Mouse (Mus musculus): ENCODE data around the gene Cyb5r1. TPM values are rescaled to one million over a fixed set of nuclear protein-coding genes. Genes with fewer than 3 reads are reported as not detected.

The Cyb5r1 gene
- total RNA-seq, 2 experiments from 2014 or later, result 43.8 to 54.5 TPM

- ATAC-seq (ENCODE audit: poor library complexity, severe bottlenecking), result peak; percentile 66
These were observed 52.9 kb downstream of the Cyb5r1 start for GRCm38 (mm10) chr1:134458139-134458727.

DNA sequence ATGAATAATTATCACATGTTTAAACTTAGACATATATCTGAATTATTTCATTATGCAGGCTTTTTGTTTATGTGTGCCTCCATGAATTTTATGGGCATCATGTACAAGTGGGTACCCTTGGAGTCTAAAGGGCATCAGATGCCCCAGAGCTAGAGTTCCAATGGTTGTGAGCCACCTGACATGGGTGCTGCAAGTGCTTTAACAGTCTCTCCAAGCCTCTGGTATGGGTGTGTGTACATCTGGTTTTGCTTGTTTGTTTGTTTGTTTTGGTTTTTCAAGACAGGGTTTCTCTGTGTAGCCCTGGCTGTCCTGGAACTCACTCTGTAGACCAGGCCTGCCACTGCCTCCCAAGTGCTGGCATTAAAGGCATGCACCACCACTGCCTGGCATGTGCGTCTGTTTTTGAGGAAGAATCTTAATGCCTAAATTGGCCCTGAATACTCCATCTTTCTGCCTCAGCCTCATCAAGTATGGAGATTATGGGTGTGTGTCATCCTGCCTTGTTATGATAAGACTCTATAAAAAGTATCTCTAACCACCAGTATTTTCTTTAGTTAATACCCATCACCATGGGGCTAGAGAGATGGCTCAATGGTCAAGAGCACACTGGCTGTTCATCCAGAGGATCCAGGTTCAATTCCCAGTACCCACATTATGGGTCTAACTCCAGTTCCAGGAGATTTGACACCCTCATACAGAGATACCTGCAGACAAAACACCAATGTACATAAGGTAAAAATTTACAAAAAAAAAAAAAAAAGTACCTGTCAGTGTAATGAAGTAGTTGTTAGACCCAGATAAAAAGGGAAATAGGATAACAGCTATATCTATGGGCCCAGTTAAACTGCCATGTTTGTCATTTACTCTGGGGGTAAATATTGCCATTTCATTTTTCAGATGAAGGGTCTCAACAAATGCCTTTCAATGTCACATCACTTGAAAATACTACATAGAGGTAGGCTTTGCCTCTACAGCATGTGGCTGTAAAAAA is 55.2 kb downstream of the Cyb5r1 start:
- no peak for ATAC-seq (ENCODE audit: poor library complexity, severe bottlenecking)

Other genes starting within 250 kb of the Cyb5r1 start
- gene Chil1, start 223.4 kb upstream of the Cyb5r1 start, total RNA-seq (2015), result 137 and 168 TPM in 2 replicates
- 120 and 142 TPM in 2 replicates for gene Chil1, start 223.4 kb upstream of the Cyb5r1 start, total RNA-seq (2017)
- gene Mybph, start 212.1 kb upstream of the Cyb5r1 start, total RNA-seq (2015), result 0.09 and 0.16 TPM in 2 replicates
- not detected in 2 replicates for gene Mybph, start 212.1 kb upstream of the Cyb5r1 start, total RNA-seq (2017)
- not detected in 2 replicates for gene Adora1, start 170.1 kb upstream of the Cyb5r1 start, total RNA-seq (2015)
- gene Adora1, start 170.1 kb upstream of the Cyb5r1 start, total RNA-seq (2017), result not detected in 2 replicates
- not detected in 2 replicates for gene Myog, start 115.6 kb upstream of the Cyb5r1 start, total RNA-seq (2015)
- gene Myog, start 115.6 kb upstream of the Cyb5r1 start, total RNA-seq (2017), result not detected in 2 replicates
- gene Ppfia4, start 72.6 kb upstream of the Cyb5r1 start, total RNA-seq (2015), result 43.1 and 50.5 TPM in 2 replicates
- gene Ppfia4, start 72.6 kb upstream of the Cyb5r1 start, total RNA-seq (2017), result 47.0 and 55.6 TPM in 2 replicates
- 33.5 and 39.2 TPM in 2 replicates for gene Tmem183a, start 43.6 kb upstream of the Cyb5r1 start, total RNA-seq (2015)
- gene Tmem183a, start 43.6 kb upstream of the Cyb5r1 start, total RNA-seq (2017), result 50.4 and 55.3 TPM in 2 replicates
- not detected in 2 replicates for gene 4933406M09Rik, start 19.6 kb upstream of the Cyb5r1 start, total RNA-seq (2015)
- gene 4933406M09Rik, start 19.6 kb upstream of the Cyb5r1 start, total RNA-seq (2017), result not detected in 2 replicates
- gene Adipor1, start 9.8 kb downstream of the Cyb5r1 start, total RNA-seq (2015), result 118 and 120 TPM in 2 replicates
- gene Adipor1, start 9.8 kb downstream of the Cyb5r1 start, total RNA-seq (2017), result 73.8 and 83.6 TPM in 2 replicates
- gene Klhl12, start 50.0 kb downstream of the Cyb5r1 start, total RNA-seq (2015), result 10.0 and 10.2 TPM in 2 replicates
- 11.2 and 12.8 TPM in 2 replicates for gene Klhl12, start 50.0 kb downstream of the Cyb5r1 start, total RNA-seq (2017)
- gene Rabif, start 89.1 kb downstream of the Cyb5r1 start, total RNA-seq (2015), result 20.6 and 24.1 TPM in 2 replicates
- 16.1 and 18.6 TPM in 2 replicates for gene Rabif, start 89.1 kb downstream of the Cyb5r1 start, total RNA-seq (2017)
- not detected in 2 replicates for gene Mgat4e, start 144.1 kb downstream of the Cyb5r1 start, total RNA-seq (2015)
- gene Mgat4e, start 144.1 kb downstream of the Cyb5r1 start, total RNA-seq (2017), result not detected in 2 replicates
- 7.1 and 9.5 TPM in 2 replicates for gene Kdm5b, start 154.6 kb downstream of the Cyb5r1 start, total RNA-seq (2015)
- 7.1 and 10.2 TPM in 2 replicates for gene Kdm5b, start 154.6 kb downstream of the Cyb5r1 start, total RNA-seq (2017)
- not detected in 2 replicates for gene Syt2, start 241.1 kb downstream of the Cyb5r1 start, total RNA-seq (2015)
- not detected in 2 replicates for gene Syt2, start 241.1 kb downstream of the Cyb5r1 start, total RNA-seq (2017)

Measured in megakaryocyte, adult 5-6 weeks (primary cell).